Mouse (Mus musculus) lung, adult 18-20 months (tissue): ENCODE measurements around the gene Arid5a.

Experiments
- DNase-seq, 2 experiments: peaks; one replicate each; pipeline ENCODE4 v3.0.0; 2022; ENCODE audit warnings: mixed read lengths in 2 of 2

Arid5a gene

DNA sequence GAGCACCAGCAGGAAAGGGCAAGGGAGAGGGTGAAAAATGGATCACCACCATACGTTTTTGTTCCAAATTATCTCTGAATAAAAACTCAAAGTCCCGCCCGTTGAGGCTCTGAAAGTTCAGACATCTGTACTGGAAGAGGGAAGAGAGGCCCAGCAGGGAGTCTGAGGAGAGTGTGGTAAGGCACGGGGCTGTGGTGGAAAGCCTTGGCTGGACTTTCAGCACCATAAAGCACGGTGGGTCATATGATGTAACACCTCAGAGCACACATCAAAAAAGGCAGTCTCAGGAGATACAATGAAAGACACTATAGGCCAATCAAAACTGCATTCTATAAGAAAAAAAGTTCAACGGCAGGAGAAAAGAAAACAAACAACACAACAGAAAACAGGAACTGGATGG is 24.2 kb downstream of the Arid5a start:
- DNase-seq, result no peak

DNA sequence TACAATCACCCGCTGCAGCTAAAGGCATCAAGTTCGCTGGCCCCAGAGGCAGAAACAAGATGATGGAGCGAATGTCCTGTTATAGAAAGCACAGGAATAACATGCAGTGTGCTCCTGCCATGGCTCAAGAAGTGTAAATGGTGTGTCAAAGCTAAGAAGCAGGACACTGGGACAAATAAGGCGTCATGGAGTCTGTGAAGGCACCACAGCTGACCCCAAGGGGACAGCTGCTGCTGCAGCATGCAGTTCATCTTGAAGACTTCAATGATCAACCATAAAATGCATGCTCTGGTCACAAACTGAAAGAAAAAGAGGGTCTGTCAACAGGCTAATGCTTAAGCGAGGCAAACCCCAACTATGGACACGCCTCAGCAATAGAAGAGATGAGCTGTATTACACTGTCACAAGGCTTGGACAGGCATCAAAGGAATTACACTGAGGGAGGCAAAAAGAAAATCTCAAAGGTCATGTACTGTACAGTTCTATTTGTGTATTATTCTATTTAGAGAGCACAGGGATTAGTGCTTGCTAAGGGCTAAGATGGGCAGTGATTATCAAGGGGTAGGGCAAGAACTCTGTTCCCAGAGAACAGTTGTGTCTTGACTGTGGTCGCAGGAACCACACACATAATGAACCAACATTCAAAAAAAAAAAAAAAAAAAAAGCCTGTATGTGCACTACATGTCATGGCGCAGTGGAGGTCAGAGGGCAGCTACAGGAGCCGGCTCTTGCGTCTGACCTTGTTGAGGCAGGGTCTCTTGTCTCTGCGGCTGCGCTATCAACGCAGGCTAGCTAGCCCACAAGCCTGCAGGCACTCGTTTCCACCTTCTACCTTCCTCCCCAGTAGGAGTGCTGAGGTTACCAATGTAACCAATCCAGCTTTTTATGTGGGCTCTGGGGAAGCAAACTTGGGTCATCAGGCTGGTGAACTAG is 25.7 kb downstream of the Arid5a start:
- no peak for DNase-seq

DNA sequence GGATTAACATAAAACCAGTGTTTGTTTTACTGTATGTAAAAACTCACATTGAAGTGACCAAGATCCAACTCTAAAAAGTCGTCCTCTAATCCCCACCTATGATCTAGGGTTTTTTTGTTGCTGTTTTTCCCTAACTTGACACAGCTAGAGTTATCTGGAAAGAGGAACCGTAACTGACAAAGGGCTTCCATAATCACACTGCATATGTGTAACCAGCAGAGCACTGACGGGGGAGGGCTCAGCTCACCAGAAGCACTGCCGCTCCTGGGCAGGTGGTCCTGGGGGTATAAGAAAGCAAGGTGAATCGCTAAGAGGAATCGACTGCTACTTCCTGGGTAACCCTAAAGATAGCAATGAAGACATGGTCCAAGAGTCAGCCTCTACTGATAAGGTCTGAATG is 35.0 kb downstream of the Arid5a start:
- no peak for DNase-seq

DNA sequence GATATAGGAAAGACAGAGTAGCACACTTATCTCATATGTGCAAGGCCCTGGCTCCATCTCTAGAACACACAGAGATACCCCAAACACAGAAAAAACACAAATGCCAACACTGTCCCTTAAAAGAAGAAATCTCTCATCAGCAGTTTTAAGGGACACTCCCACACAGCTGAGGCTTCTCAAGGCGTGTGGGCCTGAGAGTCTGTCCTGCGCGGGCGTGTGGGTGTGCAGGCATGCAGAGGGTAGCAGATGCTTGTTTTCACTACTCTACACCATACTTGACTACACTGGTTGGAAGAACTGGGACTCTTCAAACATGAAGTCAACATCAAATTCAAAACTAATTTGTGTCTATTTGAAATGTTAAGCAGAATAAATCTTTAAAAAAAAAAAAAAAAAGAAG is 44.8 kb downstream of the Arid5a start:
- DNase-seq, result no peak

DNA sequence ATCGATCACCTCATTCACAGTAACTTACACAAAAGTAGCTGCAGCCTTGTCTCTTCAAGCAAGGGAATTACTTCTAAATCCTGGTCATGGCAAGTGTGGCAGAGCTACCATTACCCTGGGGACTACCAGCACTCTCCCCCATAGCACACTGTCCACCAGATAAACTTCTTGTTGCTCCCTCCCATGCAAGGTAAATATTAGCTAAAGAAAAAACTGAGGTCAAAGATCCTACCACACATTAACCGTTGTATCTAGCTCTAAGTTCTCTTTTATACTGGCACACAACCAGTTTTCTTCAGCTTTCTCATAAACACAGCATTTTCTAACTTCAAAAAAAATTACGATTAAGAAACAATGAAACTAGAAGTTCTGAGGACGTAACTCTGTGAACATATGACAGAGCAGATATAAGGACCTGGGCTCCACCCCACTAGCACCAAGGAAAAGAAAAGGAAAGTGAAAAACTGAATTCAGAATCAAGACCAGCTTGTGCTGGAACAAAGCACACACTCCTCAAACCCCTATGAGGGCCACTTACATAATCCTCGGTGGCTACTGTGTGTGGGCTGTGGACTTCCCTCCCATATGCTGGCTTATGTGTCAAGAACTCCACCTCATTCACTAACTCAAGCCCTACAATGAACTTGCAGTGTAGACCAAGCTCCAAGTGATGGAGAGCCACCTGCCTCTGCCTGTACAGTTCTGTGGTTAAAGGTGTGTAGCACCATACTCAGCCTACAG is 49.6 kb downstream of the Arid5a start:
- no peak for DNase-seq

DNA sequence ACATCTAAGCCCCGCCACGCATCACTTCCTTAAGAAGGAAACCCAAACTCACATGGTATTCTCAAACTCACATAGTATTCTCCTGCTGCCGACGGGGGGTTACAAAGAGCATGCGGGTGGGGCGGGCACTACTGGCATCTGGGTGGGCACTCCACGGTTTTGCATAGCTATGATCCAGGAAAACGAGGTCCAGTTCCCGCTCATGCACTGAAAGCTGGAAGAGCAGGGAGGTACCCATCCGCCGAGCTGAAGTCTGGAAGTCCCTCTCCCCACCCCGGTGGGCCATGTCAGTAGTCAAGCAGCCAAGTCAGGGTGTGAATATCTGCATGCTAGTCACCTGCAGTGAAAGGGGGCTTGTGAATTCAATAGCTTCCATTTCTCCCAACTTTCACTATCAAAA is 60.2 kb downstream of the Arid5a start:
- no peak for DNase-seq

DNA sequence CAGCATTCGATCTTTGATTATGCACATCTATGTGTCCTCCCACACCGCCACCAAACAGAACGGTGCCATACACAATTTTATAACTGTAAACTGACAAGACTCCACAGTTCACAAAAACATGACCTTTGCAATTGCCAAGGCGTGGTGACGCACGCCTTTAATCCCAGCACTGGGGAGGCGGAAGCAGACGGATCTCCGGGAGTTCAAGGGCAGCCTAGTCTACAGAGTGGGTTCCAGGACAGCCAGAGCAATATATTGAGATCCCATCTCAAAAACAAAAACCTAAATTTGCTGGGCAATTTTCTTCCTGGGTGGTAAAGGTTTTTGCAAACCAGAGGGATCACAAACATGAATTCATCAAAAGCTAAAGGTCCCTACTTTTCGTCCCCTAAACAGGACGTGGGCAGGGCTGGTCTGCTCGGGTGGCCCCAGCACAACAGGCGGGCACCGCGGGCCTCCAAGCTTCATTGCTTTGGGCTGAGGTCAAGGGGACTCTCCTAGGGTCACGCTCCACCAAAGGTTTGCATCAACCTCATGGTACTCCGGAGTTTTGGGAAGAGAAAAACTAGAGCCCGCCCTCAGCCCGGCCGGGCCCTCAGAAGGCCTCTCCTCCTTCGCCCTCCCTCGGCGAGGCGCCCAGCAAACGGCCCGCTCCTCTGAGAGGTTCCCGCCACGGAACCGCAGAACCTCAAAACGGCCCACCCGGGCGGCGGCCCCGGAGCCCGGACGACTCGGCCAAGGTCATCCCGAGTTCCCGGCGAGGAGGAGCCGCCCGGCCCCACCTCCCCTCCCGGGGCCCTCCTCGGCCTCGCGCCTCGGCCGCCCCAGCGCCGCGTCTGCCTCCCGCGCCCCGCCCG is 60.8 kb downstream of the Arid5a start:
- peak; percentile 63 to 69 for DNase-seq

DNA sequence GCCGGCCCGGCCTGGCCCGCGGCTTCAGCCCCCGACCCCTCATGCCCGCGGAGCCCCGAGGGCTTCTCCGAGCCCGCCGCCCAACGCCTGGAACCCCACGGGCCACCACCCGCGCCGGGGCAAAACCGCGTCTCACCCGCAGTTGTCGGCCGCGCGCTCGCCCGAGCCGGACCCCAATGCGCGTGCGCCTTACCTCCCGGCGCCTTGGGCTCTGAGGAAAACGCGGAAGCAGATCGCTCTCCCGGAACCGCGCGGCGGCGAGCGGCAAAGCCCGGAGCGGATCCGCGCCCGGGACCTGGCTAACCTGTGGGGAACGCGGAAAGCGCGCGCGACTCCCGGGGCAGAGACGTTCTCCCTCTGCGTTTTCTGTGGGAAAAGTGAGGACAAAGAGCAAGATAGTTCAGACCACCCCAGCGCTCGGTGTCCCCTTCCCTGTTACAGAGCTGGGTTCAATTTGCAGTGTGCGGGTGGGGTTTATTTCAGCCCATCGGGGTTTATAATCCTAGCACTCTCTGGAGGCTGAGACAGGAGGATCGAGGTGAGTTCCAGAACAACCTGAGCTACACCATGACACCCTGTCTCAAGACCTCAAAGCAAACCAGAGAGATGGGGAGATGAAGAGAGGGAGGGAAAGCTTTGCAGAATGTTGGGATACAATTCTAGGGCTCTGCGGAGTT is 61.6 kb downstream of the Arid5a start, which contains the start of gene Kansl3:
TSS of gene Kansl3 (minus strand) at position 213 of the 677 bp plus-strand sequence.
- DNase-seq, result peak; percentile 83 to 84

DNA sequence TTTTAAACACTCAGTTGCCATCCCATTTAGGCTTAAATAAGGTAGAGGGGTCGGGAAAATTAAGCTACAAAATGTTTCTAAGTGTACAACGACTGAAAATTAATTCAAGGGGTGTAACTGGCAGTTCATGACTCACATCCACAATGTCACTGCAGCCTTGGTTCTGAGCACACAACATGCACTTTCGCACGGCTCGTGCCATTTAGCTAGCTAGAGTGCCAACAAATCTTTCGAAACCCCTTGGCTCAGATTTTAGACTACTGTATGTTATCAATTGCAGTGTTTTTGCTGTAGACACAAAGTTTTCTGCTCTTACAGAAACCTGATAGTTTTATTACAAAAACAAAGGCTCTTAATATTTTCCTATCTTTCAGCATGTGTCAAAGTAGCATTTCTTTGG is 63.4 kb downstream of the Arid5a start:
- DNase-seq, result no peak

DNA sequence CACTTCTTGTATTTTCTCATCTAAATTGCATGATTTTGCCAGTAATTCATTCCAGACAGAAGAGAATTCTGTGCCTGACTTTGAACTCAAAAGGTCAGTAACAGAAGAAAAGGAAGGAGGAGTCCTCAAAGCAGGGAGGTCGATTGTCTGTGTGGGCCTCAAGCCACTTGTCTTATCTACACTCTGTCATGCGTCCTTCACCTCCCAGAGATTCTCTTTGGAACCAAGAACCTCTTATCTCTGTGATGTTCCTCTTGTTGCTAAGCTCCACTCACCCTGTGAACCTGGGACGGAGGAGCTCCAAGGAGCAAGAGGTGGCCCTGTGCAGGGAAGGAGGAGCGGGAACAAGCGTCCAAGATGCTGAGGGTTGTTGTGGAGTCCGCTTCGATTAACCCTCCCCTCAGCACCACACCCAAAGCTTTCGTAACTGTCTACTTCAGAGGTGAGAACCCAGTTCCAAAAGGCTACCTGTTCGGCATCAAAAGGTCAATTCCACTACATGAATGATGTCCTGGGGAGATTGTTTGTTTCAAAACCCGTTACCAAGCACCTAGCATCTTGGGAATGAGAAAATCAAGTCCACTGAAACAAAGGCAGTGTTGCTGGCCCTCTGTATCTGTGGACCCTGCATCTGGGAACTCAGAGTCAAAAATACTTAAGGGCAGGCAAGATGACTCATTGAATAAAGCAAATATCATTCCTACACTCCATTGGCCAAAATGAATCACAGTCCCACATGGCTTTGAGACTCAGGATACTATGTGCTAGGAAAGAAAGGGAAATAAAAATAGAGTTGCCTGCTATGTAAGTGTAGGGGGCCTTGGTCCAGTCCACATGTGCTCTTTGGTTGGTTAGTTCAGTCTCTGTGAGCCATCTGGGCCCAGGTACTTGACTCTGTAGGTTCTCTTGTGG is 64.7 kb downstream of the Arid5a start, which contains the start of gene Fer1l5:
TSS of gene Fer1l5 (plus strand) at position 358 of the 912 bp plus-strand sequence.
- DNase-seq, result no peak
